Mouse (Mus musculus): ENCODE measurements around the gene Eif5a. TPM values are rescaled to one million over a fixed set of nuclear protein-coding genes. Genes with fewer than 3 reads are reported as not detected.

Gene Eif5a
- total and polyA plus RNA-seq, 2 experiments: 321 to 374 TPM

DNA sequence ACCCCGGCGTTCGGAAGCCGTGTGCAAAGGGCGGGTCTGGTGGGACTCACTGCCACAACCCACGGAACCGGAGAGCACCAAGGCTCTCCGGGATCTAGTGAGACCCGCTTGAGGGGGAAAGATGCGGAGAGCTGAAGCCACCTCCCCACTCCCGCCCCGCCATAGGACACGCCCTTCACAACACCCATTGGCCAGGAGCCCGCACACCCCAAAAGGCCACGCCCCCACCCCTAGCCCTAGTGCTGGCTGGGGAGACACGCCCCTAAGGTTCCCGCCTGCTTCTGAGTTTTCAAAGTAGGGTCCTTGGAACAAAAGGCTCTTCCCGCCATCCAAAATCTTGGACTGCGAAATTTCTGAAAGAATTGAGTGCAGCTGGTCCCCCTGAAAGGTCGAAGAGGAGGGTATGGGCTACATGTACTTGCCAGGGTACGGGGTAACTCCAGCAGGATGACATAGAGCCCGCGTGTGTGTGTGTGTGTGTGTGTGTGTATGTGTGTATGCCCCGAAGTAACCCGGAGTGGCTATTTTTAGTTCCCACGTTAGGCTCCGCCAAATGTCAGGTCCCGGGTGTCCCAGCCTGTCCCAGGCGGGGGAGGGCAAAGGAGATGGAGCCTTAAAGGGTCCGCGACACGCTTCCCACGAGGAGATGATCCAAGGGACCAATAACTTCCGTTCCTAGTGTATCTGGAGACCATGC, 26.5 kb upstream of the Eif5a start, which contains the start of gene Slc2a4:
Gene Slc2a4, minus strand, starts transcription at position 123 of the 697 bp plus-strand sequence.
- no peaks in the 10 kb centered on the region for H3K27me3 ChIP-seq (ENCODE audit: control insufficient read depth, insufficient read depth, low read length)
- H3K4me3 ChIP-seq (ENCODE audit: insufficient read depth, low read depth, low read length): peak within 1 kb of the TSS; percentile 49; the same call in 1 of the 2 replicates
- DNase-seq (ENCODE audit: extremely low read depth, low read depth, low spot score): peak; percentile 63
- H3K27ac ChIP-seq (replicated peaks; ENCODE audit: insufficient read depth, low read depth, low read length): no peak within 1 kb of the TSS; the same call in 1 of the 2 replicates
- H3K79me2 ChIP-seq (ENCODE audit: control insufficient read depth, insufficient read depth, low read length): no peaks in the 10 kb centered on the region
- WGBS: 1% methylated on average over 34 of the region's 34 CpGs
- peaks cover 3% of the 10 kb centered on the region; the same call in 1 of the 2 replicates for H3K4me1 ChIP-seq (ENCODE audit: control insufficient read depth, insufficient read depth, low read length)
- no peak for TF ChIP-seq POLR2A (IDR thresholded peaks at IDR 0.05; ENCODE audit: extremely low read depth, insufficient read depth, low read length)
- no peak for TF ChIP-seq CTCF (IDR thresholded peaks at IDR 0.05; ENCODE audit: low read depth, low read length)
- no peaks in the 10 kb centered on the region for H3K36me3 ChIP-seq (ENCODE audit: control insufficient read depth, insufficient read depth, low read length)
- H3K9ac ChIP-seq (ENCODE audit: low read depth, low read length): no peak within 1 kb of the TSS; the same call in 1 of the 2 replicates

DNA sequence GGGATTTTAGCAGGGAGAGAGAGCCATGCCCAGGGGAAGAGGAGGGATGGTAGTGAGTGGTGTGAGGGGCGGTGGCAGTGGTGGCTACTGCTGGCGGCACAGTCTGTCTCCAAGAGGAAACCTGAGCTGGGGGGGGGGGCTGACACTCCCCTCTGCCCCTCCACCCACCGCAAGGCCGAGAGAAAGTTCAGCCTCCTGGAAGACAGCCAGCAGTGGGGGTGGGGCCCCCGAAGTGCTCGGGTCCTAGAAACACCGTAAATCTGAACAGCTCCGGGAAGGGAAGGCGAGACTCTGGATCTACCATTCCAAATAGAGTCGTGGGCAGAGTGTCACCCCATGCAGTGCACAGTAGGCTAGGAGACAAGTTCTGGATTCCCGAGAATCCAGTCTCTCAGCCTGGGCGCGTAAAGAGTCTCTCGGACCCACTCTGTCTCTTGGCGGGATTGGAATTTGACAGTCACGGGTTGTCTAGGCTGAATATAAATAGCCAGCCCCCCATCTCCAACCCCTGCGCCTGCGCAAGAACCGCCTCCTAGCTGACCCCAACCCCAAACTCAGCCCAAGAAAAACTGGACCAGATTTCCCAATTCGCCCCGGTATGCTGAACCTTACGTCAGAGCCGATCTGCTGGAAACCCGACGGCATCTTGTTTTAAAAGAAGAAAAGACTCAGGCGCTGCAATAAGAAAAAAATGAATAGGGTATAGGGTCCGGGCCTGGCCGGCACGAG, 25.7 kb upstream of the Eif5a start:
- TF ChIP-seq CTCF (IDR thresholded peaks at IDR 0.05; ENCODE audit: low read depth, low read length) (no peak), POLR2A (IDR thresholded peaks at IDR 0.05; ENCODE audit: extremely low read depth, insufficient read depth, low read length) (no peak)
- no peak for DNase-seq (ENCODE audit: extremely low read depth, low read depth, low spot score)
- Histone ChIP-seq H3K27me3 (ENCODE audit: control insufficient read depth, insufficient read depth, low read length) (no peaks in the 10 kb centered on the region), H3K9ac (ENCODE audit: low read depth, low read length) (no peak overlapping the region), H3K4me3 (ENCODE audit: insufficient read depth, low read depth, low read length) (peak overlapping the region; percentile 49; the same call in 1 of the 2 replicates), H3K27ac (replicated peaks; ENCODE audit: insufficient read depth, low read depth, low read length) (no peak overlapping the region), H3K79me2 (ENCODE audit: control insufficient read depth, insufficient read depth, low read length) (no peaks in the 10 kb centered on the region), H3K4me1 (ENCODE audit: control insufficient read depth, insufficient read depth, low read length) (peaks cover 3% of the 10 kb centered on the region; the same call in 1 of the 2 replicates), H3K36me3 (ENCODE audit: control insufficient read depth, insufficient read depth, low read length) (no peaks in the 10 kb centered on the region)
- 28% methylated on average over 29 of the region's 29 CpGs for WGBS

DNA sequence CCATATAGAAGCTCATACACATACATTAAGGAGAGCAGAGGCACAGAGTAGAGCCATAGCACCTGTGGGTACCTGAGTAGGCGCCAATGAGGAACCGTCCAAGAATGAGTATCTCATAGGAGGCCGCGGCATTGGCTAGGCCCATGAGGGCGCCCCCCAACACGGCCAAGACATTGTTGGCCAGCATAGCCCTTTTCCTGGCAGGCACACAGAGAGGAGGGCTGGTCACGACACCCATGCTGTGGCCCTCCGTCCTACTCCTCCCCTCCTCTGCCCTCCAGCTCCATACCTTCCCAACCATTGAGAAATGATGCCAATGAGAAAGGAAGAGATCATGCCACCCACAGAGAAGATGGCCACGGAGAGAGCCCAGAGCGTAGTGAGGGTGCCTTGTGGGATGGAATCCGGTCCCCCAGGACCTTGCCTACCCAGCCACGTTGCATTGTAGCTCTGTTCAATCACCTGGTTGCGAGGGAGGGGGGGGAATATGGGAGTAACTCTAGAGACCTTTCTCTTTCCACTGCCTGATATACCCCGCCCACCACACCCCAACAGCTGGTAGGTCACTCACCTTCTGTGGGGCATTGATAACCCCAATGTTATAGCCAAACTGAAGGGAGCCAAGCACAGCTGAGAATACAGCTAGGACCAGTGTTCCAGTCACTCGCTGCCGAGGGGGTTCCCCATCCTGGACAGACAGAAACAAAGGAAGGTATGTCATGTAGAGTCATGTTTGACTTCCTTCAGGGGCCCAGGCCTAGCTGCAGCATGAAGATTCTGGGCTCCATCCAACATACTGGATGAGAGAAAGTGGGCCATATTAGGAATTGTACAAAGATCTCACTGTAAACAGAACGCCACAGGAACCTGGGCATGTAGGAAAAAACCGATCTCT, 24.5 kb upstream of the Eif5a start:
- no peak for DNase-seq (ENCODE audit: extremely low read depth, low read depth, low spot score)
- Histone ChIP-seq H3K27me3 (ENCODE audit: control insufficient read depth, insufficient read depth, low read length) (no peaks in the 10 kb centered on the region), H3K27ac (replicated peaks; ENCODE audit: insufficient read depth, low read depth, low read length) (no peak overlapping the region), H3K9ac (ENCODE audit: low read depth, low read length) (no peak overlapping the region), H3K4me1 (ENCODE audit: control insufficient read depth, insufficient read depth, low read length) (peaks cover 3% of the 10 kb centered on the region; the same call in 1 of the 2 replicates), H3K36me3 (ENCODE audit: control insufficient read depth, insufficient read depth, low read length) (no peaks in the 10 kb centered on the region), H3K79me2 (ENCODE audit: control insufficient read depth, insufficient read depth, low read length) (no peaks in the 10 kb centered on the region), H3K4me3 (ENCODE audit: insufficient read depth, low read depth, low read length) (no peak overlapping the region)
- no peak for TF ChIP-seq POLR2A (IDR thresholded peaks at IDR 0.05; ENCODE audit: extremely low read depth, insufficient read depth, low read length)
- no peak for TF ChIP-seq CTCF (IDR thresholded peaks at IDR 0.05; ENCODE audit: low read depth, low read length)
- 92% methylated on average over 18 of the region's 18 CpGs for WGBS

DNA sequence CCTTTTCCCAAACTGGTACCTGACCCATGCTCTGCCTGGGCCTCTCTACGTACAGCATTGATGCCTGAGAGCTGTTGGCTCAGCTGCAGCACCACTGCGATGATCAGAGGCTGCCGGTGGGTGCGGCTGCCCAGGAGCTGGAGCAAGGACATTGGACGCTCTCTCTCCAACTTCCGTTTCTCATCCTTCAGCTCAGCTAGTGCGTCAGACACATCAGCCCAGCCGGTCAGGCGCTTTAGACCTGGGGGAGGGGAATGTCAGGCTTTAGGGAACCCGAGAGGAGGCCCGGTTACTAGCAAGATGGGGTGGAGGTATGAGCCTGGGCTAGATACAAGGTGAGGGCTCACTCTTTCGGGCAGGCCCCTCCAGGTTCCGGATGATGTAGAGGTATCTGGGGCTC, 23.5 kb upstream of the Eif5a start:
- H3K27ac ChIP-seq (replicated peaks; ENCODE audit: insufficient read depth, low read depth, low read length): no peak overlapping the region
- 91% methylated on average over 13 of the region's 13 CpGs for WGBS
- no peaks in the 10 kb centered on the region for H3K36me3 ChIP-seq (ENCODE audit: control insufficient read depth, insufficient read depth, low read length)
- H3K79me2 ChIP-seq (ENCODE audit: control insufficient read depth, insufficient read depth, low read length): no peaks in the 10 kb centered on the region
- DNase-seq (ENCODE audit: extremely low read depth, low read depth, low spot score): no peak
- no peak overlapping the region for H3K4me3 ChIP-seq (ENCODE audit: insufficient read depth, low read depth, low read length)
- H3K27me3 ChIP-seq (ENCODE audit: control insufficient read depth, insufficient read depth, low read length): no peaks in the 10 kb centered on the region
- H3K4me1 ChIP-seq (ENCODE audit: control insufficient read depth, insufficient read depth, low read length): peaks cover 3% of the 10 kb centered on the region; the same call in 1 of the 2 replicates
- no peak overlapping the region for H3K9ac ChIP-seq (ENCODE audit: low read depth, low read length)
- TF ChIP-seq POLR2A (IDR thresholded peaks at IDR 0.05; ENCODE audit: extremely low read depth, insufficient read depth, low read length) (no peak), CTCF (IDR thresholded peaks at IDR 0.05; ENCODE audit: low read depth, low read length) (no peak)

DNA sequence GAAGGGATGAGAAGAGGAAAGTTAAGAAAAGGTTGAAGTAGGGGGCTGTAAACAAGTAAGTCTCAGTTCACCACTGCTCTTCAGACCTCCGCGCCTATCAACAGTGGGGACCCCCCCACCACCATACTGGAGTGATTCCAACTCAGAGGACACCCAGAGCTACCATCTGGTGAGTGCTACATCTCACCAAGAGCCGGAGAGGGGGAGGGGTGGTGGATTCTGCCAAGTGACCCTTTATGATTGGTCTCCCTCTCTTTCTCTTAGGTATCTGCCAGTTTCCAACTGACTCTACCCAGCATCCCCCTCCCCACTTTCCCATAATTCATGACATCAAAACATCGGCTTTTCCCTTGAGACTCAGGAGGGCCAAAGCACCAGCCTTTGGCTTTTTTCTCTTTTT, 19.2 kb upstream of the Eif5a start:
- no peak overlapping the region for H3K9ac ChIP-seq (ENCODE audit: low read depth, low read length)
- H3K36me3 ChIP-seq (ENCODE audit: control insufficient read depth, insufficient read depth, low read length): no peaks in the 10 kb centered on the region
- H3K27ac ChIP-seq (replicated peaks; ENCODE audit: insufficient read depth, low read depth, low read length): no peak overlapping the region
- H3K27me3 ChIP-seq (ENCODE audit: control insufficient read depth, insufficient read depth, low read length): peaks cover 5% of the 10 kb centered on the region
- no peaks in the 10 kb centered on the region for H3K79me2 ChIP-seq (ENCODE audit: control insufficient read depth, insufficient read depth, low read length)
- no peak for TF ChIP-seq POLR2A (IDR thresholded peaks at IDR 0.05; ENCODE audit: extremely low read depth, insufficient read depth, low read length)
- TF ChIP-seq CTCF (IDR thresholded peaks at IDR 0.05; ENCODE audit: low read depth, low read length): no peak
- DNase-seq (ENCODE audit: extremely low read depth, low read depth, low spot score): no peak
- 91% methylated on average over 4 of the region's 4 CpGs for WGBS
- no peaks in the 10 kb centered on the region for H3K4me1 ChIP-seq (ENCODE audit: control insufficient read depth, insufficient read depth, low read length)
- H3K4me3 ChIP-seq (ENCODE audit: insufficient read depth, low read depth, low read length): no peak overlapping the region

All from liver, adult 2 months (tissue).